Mouse (Mus musculus) left cerebral cortex, adult 9 months (tissue): Measurements from ENCODE around the gene Snrpg.
"Not testable (repeated sequence)": the region's sequence is repeated elsewhere in the genome, so short reads cannot be mapped to it uniquely, and the experiment has no call there.

Experiments used
- DNase-seq, 2 experiments: peaks; one replicate each; pipeline ENCODE4 v3.0.0; 2022; ENCODE audit warnings: low spot score in 2 of 2

Gene Snrpg

GRCm38 (mm10) chr6:86370764-86371339, at the start of gene Snrpg:
Gene Snrpg (plus strand): TSS chr6:86371304.
- no peak for DNase-seq

- DNase-seq, result no peak
Observed at GRCm38 (mm10) chr6:86322031-86322563, 49.0 kb upstream of the Snrpg start.

- DNase-seq, result no peak
Observed at GRCm38 (mm10) chr6:86322991-86323390, 48.1 kb upstream of the Snrpg start.

- DNase-seq, result no peak
Observed at GRCm38 (mm10) chr6:86324400-86324799, 46.7 kb upstream of the Snrpg start.

DNA sequence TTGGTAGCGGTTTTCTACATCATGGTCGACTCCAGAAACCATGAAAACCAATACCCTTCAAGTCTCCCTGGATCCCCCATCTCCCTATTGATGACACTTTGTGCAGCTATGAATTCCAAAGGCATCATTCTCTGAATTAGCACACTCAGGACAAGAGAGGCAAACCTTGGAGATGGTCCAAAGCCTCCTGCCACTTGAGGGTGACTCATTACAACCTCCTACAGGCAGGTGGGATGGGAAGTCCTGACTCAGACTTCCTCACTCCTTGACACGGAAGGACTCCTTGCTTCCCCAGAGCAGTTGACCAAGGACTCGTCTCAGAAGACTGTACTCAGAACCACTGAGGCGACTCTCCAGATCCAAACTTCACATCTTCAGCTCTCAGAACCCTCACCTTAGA, 45.5 kb upstream of the Snrpg start:
- DNase-seq, result peak in 1 of 2 experiments; percentile 11

DNA sequence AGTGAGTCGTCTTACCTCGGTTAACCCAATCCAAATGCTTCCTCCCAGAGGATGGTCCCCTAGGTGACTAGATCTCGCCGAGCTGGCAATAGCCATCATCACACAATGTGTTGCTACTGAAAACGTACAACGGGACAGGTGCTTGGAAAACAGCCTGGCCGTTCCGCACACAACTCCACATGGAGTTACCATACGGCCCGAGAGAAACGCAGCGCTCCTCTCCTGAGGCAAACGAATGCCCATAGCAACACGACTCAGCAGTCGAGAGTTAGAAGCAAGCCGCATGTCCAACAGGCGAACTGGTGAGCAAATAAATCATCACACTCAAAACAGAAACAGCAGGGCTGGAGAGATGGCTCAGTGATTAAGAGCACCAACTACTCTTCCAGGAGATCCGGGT, 44.2 kb upstream of the Snrpg start:
- peak in 1 of 2 experiments; percentile 10 for DNase-seq

DNA sequence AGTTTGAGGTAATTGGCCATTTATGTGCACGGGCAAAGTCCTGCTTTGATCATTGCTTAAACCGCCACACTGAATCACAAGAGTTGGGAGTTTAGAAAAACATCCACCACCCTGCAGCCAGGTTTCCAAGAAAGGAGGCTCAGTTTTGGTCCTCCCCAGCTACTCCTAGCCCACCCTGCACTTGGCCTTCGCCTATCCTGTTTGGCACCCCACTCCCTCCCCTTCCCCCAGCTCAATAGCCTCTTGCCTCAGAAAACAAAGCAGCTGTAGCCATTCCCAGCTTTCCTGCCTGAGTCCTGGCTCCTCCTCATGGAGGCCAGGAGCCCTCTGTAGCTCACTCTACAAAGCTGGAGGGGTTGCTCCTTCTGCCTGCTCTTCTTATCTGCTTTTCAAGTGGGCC, 42.7 kb upstream of the Snrpg start:
- DNase-seq, result no peak

DNA sequence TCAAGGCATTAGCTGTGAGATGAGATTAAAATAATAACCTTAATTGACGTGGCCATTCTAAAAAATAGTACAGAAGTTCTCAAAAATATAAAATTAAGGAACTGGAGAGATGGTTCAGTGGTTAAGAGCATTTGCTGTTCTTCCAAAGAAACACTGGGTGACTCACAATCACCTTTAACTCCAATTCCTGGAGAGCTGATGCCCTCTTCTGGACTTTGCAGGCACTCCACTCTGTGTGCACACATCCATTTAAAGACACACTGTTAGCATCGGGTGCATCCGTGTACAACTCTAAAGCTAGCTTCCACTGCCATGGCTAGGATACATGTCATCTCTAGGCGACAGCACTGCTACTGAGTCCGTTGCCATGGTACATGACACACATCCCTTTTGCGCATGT, 41.2 kb upstream of the Snrpg start:
- no peak for DNase-seq

GRCm38 (mm10) chr6:86335121-86335849, 35.8 kb upstream of the Snrpg start:
- no peak for DNase-seq

DNA sequence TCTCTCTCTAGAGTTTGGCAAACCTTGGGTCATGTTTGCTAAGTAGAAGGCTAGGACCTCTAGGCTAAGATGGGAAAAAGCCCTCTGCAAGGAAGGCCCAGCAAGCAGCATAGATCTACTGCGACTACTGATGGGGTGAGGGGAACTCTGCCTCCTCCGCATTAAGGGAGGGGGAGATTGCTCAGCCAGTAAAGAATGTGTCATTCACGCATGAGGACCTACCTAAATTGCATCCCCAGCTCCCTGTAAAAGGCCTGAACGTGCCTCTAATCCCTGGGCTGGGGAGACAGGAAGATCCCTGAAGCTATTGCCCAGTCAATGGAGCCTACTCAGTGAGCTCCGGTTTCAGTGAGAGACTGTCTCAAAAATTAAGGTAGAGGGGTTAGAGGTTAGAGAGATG, 35.2 kb upstream of the Snrpg start:
- DNase-seq, result no peak

DNA sequence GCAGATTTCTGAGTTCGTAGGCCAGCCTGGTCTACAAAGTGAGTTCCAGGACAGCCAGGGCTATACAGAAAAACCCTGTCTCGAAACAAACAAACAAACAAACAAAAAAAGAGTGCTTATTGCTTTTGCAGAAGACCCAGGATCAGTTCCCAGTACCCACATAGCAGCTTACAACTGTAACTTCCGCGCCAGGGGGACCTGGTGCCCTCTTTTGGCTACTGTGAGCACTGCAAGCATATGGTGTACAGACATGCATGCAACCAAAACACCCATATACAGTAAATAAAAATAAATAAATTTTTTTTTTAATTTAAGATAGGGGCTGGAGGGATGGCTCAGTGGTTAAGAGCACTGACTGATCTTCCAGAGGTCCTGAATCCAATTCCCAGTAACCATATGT, 34.8 kb upstream of the Snrpg start:
- not testable (repeated sequence) for DNase-seq

- no peak for DNase-seq
Observed at GRCm38 (mm10) chr6:86343656-86344055, 27.4 kb upstream of the Snrpg start.

GRCm38 (mm10) chr6:86346063-86346462, 25.0 kb upstream of the Snrpg start:
- no peak for DNase-seq

DNA sequence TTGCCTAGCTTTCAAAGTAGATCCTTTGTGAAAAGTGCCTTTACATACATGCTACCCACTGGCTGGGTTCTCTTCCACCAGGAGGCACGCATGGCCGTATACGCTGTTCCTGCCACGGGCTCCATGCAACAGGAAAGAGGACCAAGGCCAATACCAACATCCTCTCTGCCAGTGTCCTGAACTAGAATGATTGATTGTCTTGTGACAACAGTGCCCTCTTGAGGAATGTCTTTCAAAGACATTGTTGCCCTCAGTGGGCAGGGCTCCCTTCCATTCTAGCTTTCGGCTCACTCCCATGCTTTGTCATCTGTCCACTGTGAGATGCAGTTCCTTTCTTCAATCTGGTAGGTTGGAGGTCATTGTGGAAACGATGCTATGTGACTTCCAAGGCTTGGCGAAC, 21.8 kb upstream of the Snrpg start:
- DNase-seq, result peak in 1 of 2 experiments; percentile 52

- DNase-seq, result no peak
Observed at GRCm38 (mm10) chr6:86354948-86355347, 16.2 kb upstream of the Snrpg start.

DNA sequence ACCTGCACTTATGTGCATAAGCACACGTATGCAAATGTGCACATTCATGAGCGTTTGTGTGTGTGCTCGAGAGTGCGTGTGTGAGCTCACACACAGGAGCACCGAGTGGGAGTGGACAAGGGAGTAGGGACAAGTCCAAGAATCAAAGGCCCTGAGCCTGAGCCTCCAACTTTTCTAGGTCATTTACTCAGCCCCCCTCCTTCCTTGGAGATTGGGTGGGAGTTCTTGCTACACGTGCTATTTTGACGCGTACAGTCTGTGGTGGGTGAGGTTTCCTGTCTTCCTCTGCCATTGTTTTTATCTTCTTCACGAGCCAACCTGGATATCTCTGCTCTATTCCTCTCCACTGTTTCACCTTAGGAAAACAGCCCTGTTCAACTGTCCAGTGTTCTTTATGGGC, 14.1 kb upstream of the Snrpg start:
- no peak for DNase-seq

DNA sequence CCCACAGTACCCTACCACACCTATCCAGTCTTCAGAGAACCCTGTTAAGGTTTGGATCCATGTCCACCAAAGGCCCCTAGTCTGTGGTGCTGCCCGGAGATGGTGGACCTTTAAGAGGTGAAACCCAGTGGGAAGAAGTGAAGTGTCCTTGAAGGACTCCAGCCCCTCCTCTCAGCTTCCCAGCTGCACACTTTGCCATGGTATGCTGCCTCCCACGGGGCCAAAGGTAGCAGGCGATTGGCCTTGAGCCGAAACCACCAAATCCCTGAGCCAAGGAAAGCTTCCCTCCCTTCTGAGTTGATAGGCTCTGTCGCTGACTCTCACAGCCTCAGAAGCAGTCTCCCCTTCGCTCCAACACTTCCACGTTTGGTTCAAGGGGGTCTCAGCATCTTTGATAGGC, 10.4 kb upstream of the Snrpg start:
- no peak for DNase-seq

DNA sequence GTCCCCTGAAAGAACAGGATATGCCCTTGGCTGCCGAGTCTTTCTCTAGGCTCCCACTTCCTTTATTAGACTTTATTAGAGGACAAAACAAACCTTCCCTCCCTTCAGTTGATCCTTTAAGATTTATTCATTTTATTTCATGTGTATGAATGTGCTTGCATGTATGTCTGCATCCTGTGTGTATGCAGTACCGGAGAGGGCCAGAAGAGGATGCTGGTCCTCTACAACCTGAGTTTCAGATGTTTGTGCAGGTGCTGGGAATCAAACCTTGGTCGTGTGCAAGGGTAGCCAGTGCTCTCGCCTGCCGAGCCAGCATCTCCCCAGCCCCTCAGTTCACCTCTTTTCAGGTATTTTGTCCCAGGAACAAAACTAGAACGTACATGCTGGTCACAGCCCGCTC, 9.7 kb upstream of the Snrpg start:
- DNase-seq, result no peak

GRCm38 (mm10) chr6:86364442-86365141, 6.5 kb upstream of the Snrpg start:
- DNase-seq, result peak in 1 of 2 experiments; percentile 82

- peak; percentile 74 to 90 for DNase-seq
Observed at GRCm38 (mm10) chr6:86365371-86366124, 5.6 kb upstream of the Snrpg start, which contains the start of gene Fam136a. Gene Fam136a (plus strand): TSS chr6:86365646.

DNA sequence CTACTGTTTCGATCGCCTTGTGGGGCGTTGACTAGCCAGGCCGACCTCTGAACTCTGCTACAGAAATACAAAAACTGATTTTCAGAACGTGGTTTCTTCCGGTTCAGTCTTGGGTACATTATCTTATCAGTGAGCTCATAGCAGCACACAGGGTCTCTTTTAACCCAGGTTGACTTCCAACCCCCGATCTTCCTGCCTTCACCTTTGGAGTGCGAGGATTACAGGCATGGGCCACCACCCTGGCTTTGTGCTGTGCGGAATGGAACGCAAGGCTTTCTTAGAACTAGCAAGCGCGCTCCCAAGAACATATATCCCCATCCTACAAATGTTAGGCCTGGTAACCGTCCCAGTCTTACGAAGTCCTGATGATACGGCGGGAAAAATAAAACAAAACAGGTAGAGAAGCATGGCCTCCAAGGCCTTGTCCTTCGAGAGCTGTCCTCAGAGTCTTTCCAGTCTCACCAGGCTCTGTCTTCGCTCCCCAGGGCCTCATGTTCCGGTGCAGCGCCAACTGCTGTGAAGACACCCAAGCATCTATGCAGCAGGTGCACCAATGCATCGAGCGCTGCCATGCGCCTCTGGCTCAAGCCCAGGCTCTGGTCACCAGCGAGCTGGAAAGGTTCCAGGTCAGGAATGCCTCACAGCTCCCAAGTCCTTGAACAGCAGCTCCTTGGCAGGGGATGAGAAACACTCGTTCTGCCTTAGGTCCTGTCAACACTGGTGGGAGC, 4.8 kb upstream of the Snrpg start:
- peak in 1 of 2 experiments; percentile 36 for DNase-seq
